Mouse (Mus musculus) gastrocnemius, adult 2 months (tissue): ENCODE measurements around the gene Cnot6l. TPM values are rescaled to one million over a fixed set of nuclear protein-coding genes. Genes with fewer than 3 reads are reported as not detected.

Experiments
- DNase-seq: peaks from one replicate; pipeline ENCODE4 v3.0.0; 2022
- H3K27ac ChIP-seq: fragments of 200-600 bp; 2 replicates; pipeline ENCODE4 v1.8.1; 2022; ENCODE audit warnings: mild to moderate bottlenecking
- H3K4me3 ChIP-seq: fragments of 200-600 bp; 2 replicates; pipeline ENCODE4 v1.8.1; 2022; ENCODE audit warnings: mild to moderate bottlenecking, moderate library complexity
- CTCF ChIP-seq: fragments of 200-600 bp; IDR thresholded peaks from 2 replicates; pipeline ENCODE4 v1.8.1; 2022; ENCODE audit warnings: antibody characterized with exemption, mild to moderate bottlenecking, moderate library complexity
- intact Hi-C: fragments of 180-260 bp; cut with DNase I; formaldehyde crosslinking; loops from one replicate; pipeline ENCODE4 v1.15.1; 2025
- long read RNA-seq, 2 experiments: library from polyadenylated mRNA; stranded (forward); transcript quantifications; one replicate each; pipeline ENCODE4 v2.0.0; 2021
- total RNA-seq, 2 experiments: library from RNA; stranded (reverse); gene quantifications; 2 replicates each; pipeline ENCODE4 v1.2.3; 2021

The Cnot6l gene
- 10 to 100 TPM; 27.9 to 33.4 TPM for total RNA-seq
- long read RNA-seq, experiment 1, partial matches to known transcripts = 2 of 5 reads
- long read RNA-seq, experiment 1, other reads (novel, unspliced or antisense) = 3 of 5 reads
- long read RNA-seq, experiment 2, full-length matches to known transcripts = 1 of 5 reads
- long read RNA-seq, experiment 2, partial matches to known transcripts = 0 of 5 reads
- long read RNA-seq, experiment 2, other reads (novel, unspliced or antisense) = 4 of 5 reads

- Histone ChIP-seq H3K4me3 (peak within 1 kb of the TSS; percentile 95), H3K27ac (peak within 1 kb of the TSS; percentile 98)
- intact Hi-C loops = loop anchor here (5.0 kb wide), 1 partner anchor 57 kb away; no protein-coding TSS in a partner anchor
- DNase-seq = no peak
- no peak for TF ChIP-seq CTCF
Observed at GRCm38 (mm10) chr5:96164021-96164411, at the start of gene Cnot6l. Gene Cnot6l (minus strand): TSS chr5:96164171.

- intact Hi-C loops = loop anchor here (2.0 to 10.0 kb wide), 2 partner anchors 47 to 135 kb away; no protein-coding TSS in a partner anchor
- TF ChIP-seq CTCF = no peak
- peak overlapping the region; percentile 92 for H3K4me3 ChIP-seq
- DNase-seq = peak; percentile 95
- peak overlapping the region; percentile 88 for H3K27ac ChIP-seq
Observed at GRCm38 (mm10) chr5:96209916-96210583, 46.1 kb upstream of the Cnot6l start.

GRCm38 (mm10) chr5:96209459-96209858 lies 45.5 kb upstream of the Cnot6l start, which contains the start of gene Mrpl1:
Gene Mrpl1 (plus strand): TSS chr5:96209493.
- H3K27ac ChIP-seq = peak within 1 kb of the TSS; percentile 88
- peak; percentile 41 for DNase-seq
- intact Hi-C loops = loop anchor here (2.0 kb wide), 1 partner anchor 47 kb away; no protein-coding TSS in a partner anchor
- no peak for TF ChIP-seq CTCF
- peak within 1 kb of the TSS; percentile 92 for H3K4me3 ChIP-seq

GRCm38 (mm10) chr5:96208543-96208942 lies 44.6 kb upstream of the Cnot6l start:
- no peak overlapping the region for H3K4me3 ChIP-seq
- H3K27ac ChIP-seq = peak overlapping the region; percentile 88
- no peak for TF ChIP-seq CTCF
- intact Hi-C loops = loop anchor here (2.0 kb wide), 1 partner anchor 46 kb away; no protein-coding TSS in a partner anchor
- no peak for DNase-seq

- H3K4me3 ChIP-seq = no peak overlapping the region
- DNase-seq = no peak
- no peak overlapping the region for H3K27ac ChIP-seq
- intact Hi-C loops = no loop called here
- no peak for TF ChIP-seq CTCF
Observed at GRCm38 (mm10) chr5:96207531-96207930, 43.6 kb upstream of the Cnot6l start.

GRCm38 (mm10) chr5:96206897-96207296 lies 42.9 kb upstream of the Cnot6l start:
- Histone ChIP-seq H3K4me3 (no peak overlapping the region), H3K27ac (no peak overlapping the region)
- intact Hi-C loops = no loop called here
- TF ChIP-seq CTCF = no peak
- peak; percentile 36 for DNase-seq

GRCm38 (mm10) chr5:96201462-96202154 lies 37.6 kb upstream of the Cnot6l start:
- intact Hi-C loops = no loop called here
- DNase-seq = no peak
- no peak for TF ChIP-seq CTCF
- H3K27ac ChIP-seq = no peak overlapping the region
- H3K4me3 ChIP-seq = no peak overlapping the region

- Histone ChIP-seq H3K4me3 (no peak overlapping the region), H3K27ac (no peak overlapping the region)
- no peak for TF ChIP-seq CTCF
- no peak for DNase-seq
- intact Hi-C loops = no loop called here
Observed at GRCm38 (mm10) chr5:96200269-96200668, 36.3 kb upstream of the Cnot6l start.

GRCm38 (mm10) chr5:96198271-96198670 lies 34.3 kb upstream of the Cnot6l start:
- no peak for DNase-seq
- intact Hi-C loops = no loop called here
- H3K27ac ChIP-seq = no peak overlapping the region
- H3K4me3 ChIP-seq = no peak overlapping the region
- TF ChIP-seq CTCF = no peak

GRCm38 (mm10) chr5:96196547-96197052 lies 32.6 kb upstream of the Cnot6l start:
- intact Hi-C loops = no loop called here
- DNase-seq = no peak
- peak; percentile 22; the same call in 1 of the 2 replicates for TF ChIP-seq CTCF
- peak overlapping the region; percentile 60 for H3K27ac ChIP-seq
- H3K4me3 ChIP-seq = no peak overlapping the region

- intact Hi-C loops = no loop called here
- no peak for TF ChIP-seq CTCF
- Histone ChIP-seq H3K4me3 (no peak overlapping the region), H3K27ac (no peak overlapping the region)
- DNase-seq = no peak
Observed at GRCm38 (mm10) chr5:96191251-96191650, 27.3 kb upstream of the Cnot6l start.

GRCm38 (mm10) chr5:96189761-96190160 lies 25.8 kb upstream of the Cnot6l start:
- no peak for TF ChIP-seq CTCF
- no peak for DNase-seq
- Histone ChIP-seq H3K4me3 (no peak overlapping the region), H3K27ac (no peak overlapping the region)
- intact Hi-C loops = no loop called here

- TF ChIP-seq CTCF = no peak
- DNase-seq = no peak
- intact Hi-C loops = no loop called here
- no peak overlapping the region for H3K4me3 ChIP-seq
- no peak overlapping the region for H3K27ac ChIP-seq
Observed at GRCm38 (mm10) chr5:96183987-96184386, 20.0 kb upstream of the Cnot6l start.
